Mouse (Mus musculus): ENCODE results near the gene Pcdh9.

- TF ChIP-seq POLR2A (IDR thresholded peaks at IDR 0.05; ENCODE audit: insufficient read depth, low read depth, low read length) (no peak), CTCF (IDR thresholded peaks at IDR 0.05) (no peak), EP300 (IDR thresholded peaks at IDR 0.05; ENCODE audit: insufficient read depth, low read depth, low read length) (no peak)
Measured at GRCm38 (mm10) chr14:93040591-93040990, 849.9 kb downstream of the Pcdh9 start.

Data from heart, adult 2 months (tissue).